Mouse (Mus musculus): Measurements from ENCODE around the gene Tomm20.
A peak's percentile ranks its signal among the peaks of the same experiment; 100 is the strongest.
"Not testable (repeated sequence)": the region's sequence is repeated elsewhere in the genome, so short reads cannot be mapped to it uniquely, and the experiment has no call there.

Tomm20 gene

DNA sequence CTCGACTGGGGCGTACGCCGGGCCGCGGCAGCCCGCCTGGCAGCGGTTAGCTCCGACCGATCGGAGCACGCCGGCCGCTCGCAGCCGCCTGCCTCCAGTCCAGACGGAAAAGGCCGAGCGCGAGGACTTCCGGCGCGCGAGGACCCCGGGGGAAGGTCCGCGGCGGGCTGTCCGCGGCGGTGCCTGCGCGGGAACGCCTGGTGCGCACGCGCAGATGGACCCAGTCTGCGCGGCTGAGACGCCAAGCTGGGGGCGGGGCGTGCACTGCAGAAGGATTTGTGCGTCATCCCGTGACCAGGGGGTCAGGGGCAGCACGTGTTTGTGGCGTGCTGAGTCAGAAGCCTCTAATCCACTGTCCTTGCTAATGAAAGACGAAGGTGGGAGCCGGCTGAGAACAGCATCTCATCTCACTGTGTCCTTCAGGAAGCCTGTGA lies at the start of gene Tomm20:
Gene Tomm20, minus strand, starts transcription at position 115 of the 434 bp plus-strand sequence.
- peak; percentile 88 to 95 for DNase-seq (ENCODE audit: low read depth in 1 of 2, low spot score in 2 of 2)

DNA sequence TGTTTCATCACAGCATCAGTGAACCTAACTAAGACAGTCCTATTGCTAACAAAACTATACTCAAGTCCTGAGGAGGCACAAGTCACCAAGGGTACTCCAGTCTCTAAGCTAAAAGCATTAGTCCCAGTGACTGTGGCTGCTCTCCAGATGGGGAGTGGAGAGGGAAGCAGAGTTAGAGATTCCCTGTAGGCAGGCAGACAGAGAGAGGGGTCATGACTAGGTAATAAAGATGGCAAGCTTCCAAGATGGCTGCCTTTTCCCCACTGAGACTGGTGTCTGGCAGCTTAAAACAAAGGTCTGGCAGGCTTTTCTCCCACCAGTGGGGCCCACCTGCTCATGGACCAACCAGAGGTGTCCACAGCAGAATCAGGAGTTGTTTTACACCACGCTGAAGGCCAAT lies 48.9 kb upstream of the Tomm20 start:
- no peak for DNase-seq (ENCODE audit: low read depth in 1 of 2, low spot score in 2 of 2)

- DNase-seq (ENCODE audit: low read depth in 1 of 2, low spot score in 2 of 2) = no peak
Measured at GRCm38 (mm10) chr8:126989363-126990153, 43.9 kb upstream of the Tomm20 start.

DNA sequence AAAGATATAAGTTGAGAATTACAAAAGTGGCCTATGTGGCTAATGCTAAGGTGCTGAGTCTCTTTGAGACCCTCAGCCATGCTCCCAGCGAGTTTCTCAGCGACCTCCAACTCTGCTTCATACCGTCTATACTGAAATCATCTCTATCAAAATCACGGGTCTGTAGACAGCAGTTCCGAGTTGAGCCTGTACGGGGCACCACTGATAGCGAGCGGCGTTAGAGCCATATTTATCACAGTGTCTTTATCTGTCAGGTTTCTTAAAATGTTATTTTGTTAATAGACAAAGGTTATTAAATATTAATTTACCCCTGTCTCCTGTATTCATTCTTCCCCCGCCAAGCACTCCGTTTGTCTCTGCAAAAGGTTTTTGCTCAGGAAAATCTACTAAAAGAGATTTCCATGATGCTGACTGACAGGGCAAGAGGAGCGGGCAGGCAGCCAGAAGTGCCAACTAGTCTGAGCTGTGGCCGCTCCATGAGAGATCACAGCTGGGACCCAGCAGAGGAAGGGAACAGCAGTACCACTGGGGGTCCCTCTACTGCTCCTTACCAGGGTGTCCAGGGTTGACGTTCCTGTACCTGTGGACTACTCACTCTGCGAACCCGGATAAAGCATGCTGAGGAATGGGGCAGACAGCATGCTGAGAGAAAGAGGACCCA lies 42.8 kb upstream of the Tomm20 start:
- no peak for DNase-seq (ENCODE audit: low read depth in 1 of 2, low spot score in 2 of 2)

- DNase-seq (ENCODE audit: low read depth in 1 of 2, low spot score in 2 of 2) = no peak
Measured at GRCm38 (mm10) chr8:126986495-126986894, 40.9 kb upstream of the Tomm20 start.

DNA sequence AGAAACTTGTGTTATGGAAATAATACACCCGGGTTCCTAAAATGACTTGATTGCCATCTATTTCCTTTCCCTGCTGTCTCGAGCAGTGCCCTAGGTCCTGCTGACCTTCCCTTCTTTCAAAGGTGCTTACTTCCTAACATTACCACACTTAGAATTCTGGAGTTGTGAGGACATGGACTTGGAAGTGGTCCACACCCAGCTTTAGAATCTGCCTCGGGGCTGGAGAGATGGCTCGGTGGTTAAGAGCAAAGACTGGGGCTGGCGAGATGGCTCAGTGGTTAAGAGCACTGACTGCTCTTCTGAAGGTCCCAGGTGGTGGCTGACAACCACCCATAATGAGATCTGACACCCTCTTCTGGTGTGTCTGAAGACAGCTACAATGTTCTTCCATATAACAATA lies 34.4 kb upstream of the Tomm20 start:
- DNase-seq (ENCODE audit: low read depth in 1 of 2, low spot score in 2 of 2) = no peak

GRCm38 (mm10) chr8:126979091-126979920 lies 33.7 kb upstream of the Tomm20 start:
- no peak for DNase-seq (ENCODE audit: low read depth in 1 of 2, low spot score in 2 of 2)

DNA sequence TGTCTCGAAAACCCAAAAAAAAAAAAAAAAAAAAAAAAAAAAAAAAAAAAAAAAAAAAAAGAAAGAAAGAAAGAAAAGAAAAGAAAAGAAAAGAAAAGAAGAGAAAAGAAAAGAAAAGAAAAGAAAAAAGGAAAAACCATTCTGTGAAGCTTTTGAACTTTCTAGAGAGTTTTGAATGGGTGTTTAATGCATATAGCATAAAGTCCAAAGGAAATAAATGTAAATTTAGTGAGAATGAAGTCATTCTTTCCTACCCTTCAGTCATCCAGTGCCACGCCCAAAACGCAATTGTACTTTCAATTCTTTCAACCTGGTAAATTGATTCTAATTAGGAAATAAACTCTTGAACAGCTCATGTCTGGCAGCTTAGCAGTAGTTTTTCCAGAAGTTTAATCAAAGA lies 32.9 kb upstream of the Tomm20 start:
- DNase-seq (ENCODE audit: low read depth in 1 of 2, low spot score in 2 of 2) = not testable (repeated sequence)

DNA sequence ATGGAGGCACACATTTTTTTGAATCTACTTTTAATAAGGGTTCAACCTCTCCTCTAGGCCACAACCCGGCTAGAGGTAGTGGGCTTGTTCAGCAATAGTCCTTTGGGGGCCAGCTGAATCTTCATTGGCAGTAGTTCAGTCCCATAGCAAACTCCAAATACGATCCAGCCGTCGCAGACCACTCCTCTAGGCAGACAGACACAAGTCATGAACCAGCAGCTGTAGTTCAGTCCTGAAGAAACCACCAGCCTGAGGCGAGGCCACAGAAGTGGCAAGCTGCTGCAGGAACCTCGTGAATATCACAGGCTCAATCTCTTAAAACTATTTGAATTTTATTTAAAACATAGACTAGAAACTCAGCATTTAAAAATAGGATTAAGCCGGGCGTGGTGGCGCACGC lies 32.4 kb upstream of the Tomm20 start:
- DNase-seq (ENCODE audit: low read depth in 1 of 2, low spot score in 2 of 2) = no peak

GRCm38 (mm10) chr8:126976608-126977348 lies 31.1 kb upstream of the Tomm20 start:
- DNase-seq (ENCODE audit: low read depth in 1 of 2, low spot score in 2 of 2) = no peak

DNA sequence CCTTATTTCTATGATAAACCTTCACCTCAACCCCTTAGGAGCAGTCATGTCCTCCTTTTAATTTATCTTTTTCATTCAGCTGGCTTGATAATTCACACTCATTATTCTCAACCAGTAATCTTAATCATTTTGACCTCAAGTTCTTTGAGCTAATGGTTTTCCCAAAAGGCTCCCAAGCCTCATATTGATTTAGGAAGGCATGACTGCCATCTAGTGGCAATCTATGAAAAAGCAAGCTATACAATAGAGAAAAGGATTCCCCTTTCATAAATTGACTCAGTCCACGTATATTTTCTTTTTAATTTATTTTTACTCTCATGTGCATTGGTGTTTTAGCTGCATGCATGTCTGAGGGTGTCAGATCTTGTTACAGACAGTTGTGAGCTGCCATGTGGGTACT lies 30.1 kb upstream of the Tomm20 start:
- no peak for DNase-seq (ENCODE audit: low read depth in 1 of 2, low spot score in 2 of 2)

DNA sequence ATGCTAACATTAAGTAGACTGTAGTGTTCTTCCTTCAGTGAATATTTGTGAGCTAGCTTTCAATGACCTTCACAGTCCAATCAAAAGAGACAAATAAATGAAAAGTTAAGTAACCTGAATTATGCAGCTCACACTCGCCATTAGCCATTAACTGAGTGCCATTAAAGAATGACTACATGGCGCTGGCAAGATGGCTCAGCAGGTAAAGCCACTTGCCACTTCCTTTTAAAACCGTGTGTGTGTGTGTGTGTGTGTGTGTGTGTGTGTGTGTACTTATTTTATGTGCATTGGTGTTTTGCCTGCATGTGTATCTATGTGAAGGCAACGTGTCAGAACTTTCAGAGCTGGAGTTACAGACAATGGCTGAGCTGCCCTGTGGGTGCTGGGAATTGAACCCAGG lies 28.9 kb upstream of the Tomm20 start:
- no peak for DNase-seq (ENCODE audit: low read depth in 1 of 2, low spot score in 2 of 2)

DNA sequence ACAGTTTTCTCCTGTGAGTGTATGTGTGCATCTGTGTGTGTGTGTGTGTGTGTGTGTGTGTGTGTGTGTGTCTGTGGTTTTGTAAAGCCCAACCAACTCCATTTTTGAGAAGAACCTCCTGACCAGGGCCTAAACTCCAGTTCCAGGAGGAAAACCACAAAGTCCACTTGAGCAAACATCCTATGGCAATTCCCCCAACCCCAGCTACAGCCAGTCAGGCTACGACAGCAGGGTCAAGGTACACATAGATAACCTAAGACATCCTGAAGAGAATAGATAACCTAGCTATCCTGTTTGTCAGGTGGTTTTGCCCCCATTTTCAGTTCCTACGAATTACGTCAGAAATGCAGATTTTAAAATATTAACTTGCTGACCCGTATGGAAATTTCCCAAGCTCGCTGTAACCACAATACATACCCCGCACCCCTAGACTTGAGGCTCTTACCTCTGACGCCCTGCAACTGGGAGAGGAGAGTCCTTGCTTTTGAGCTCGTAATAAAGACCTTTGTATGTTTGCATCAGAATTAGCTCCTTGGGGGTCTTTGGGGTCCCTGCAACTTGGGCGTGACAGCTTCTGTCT lies 28.1 kb upstream of the Tomm20 start:
- no peak for DNase-seq (ENCODE audit: low read depth in 1 of 2, low spot score in 2 of 2)

DNA sequence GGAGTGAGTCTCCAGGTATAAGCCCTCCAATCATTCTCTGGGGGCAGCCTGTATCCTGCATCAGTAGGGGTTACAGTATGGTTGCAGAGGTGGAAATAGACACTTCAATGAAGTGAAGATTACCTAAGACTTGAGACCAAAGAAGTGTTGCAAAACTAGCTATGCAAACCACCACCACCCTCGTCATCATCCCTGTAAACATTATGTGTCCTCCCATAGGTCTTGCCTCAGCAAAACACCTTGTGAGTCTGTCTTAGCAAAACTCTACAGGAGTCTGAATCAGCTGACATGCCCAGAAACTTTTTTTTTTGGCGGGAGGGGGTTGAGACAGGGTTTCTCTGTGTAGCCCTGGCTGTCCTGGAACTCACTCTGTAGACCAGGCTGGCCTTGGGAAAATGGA lies 27.0 kb upstream of the Tomm20 start:
- no peak for DNase-seq (ENCODE audit: low read depth in 1 of 2, low spot score in 2 of 2)

DNA sequence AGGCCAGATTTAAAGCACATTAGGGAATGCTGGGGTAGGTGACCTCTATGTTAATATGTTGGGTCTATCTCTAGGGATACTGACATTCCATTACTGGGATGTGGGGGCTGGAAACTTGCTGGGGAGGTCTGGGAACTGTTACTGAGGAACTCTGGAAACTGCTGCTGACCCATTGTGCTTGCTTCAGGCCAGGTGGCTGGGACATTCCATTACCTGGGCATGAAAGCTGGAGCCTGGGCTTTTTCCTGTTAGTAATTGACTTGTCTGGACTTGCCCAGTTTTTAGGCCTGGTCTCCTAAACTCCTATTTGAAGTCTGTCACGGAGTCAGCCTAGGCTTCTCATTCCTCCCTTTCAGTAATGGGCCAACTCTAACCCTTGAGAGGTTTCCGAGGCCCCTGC lies 26.5 kb upstream of the Tomm20 start:
- no peak for DNase-seq (ENCODE audit: low read depth in 1 of 2, low spot score in 2 of 2)

GRCm38 (mm10) chr8:126971314-126971664 lies 25.6 kb upstream of the Tomm20 start:
- DNase-seq (ENCODE audit: low read depth in 1 of 2, low spot score in 2 of 2) = no peak

DNA sequence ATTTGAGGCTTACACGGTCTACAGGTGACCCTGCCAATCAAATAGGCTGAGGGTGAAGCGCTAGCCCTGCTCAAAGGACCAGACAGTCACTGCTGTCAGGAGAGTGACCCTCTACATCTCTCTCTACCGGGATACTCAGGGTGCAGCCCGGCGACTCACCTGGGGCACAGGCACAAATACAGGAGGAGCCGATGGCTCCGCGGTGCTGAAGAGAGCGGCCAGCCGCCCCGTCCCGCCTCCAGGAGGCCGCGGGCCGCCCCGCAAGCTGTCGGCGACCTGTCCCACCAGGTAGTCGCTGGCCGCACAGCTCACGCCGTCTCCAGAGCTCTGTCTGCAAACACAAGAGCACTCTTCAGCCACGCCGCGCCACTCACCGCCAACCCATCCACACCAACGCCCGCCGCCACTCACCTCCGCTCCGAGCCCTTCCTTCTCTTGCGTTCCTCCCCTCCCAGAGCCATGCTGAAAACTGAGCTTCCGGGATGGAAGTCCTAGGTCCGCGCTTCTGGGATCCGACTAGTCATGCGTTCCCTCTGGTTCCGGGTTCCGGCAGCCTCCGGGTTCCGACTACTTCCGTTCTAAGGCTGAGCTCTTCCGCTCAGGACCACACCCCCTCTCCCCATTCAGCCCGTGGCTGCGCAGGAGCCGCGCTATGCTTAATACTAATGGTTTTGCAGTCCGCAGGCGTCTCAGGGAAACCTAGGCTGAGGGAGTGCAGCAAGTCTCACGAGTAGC lies 25.1 kb upstream of the Tomm20 start, which contains the start of gene Rbm34:
Gene Rbm34, minus strand, starts transcription at position 493 of the 735 bp plus-strand sequence.
- DNase-seq (ENCODE audit: low read depth in 1 of 2, low spot score in 2 of 2) = peak; percentile 83 to 88

DNA sequence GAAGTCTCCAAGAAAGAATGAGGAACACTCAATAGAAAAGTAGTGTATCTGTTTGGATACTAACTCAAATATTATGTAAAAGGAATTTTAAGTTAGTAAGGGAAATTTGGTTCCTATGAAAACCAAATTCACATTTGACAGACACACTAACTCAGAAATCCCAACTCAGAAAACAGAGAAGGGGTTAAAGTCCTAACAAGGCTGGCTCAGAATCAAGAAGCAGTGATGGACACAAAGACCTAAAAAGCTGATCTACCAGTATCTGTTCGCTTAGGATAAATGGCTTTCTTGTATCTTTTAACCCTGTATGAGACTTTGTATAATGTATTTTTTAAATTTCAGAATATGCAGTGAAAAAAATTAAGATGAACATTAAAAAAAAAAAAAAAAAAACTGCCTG lies 23.9 kb upstream of the Tomm20 start:
- DNase-seq (ENCODE audit: low read depth in 1 of 2, low spot score in 2 of 2) = no peak

DNA sequence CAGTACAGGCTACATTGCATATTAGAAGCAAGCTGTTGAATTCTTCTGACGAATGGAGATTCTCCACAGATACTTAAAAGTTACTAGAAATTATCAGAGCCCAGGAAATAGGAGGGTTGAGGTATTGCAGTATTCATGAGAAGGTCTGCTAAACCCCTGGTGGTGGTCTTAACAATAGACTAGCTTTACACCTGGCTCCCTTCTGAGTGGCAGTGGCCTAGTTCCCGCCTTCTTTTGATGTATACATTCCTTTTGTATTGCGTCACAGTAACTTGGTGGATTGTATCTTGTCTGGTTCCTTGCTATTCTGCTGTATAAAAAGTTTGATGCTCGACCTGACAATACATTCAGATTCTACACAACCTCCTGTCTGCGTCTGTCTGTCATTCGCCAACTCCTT lies 22.5 kb upstream of the Tomm20 start:
- no peak for DNase-seq (ENCODE audit: low read depth in 1 of 2, low spot score in 2 of 2)

GRCm38 (mm10) chr8:126965246-126965645 lies 19.6 kb upstream of the Tomm20 start:
- DNase-seq (ENCODE audit: low read depth in 1 of 2, low spot score in 2 of 2) = no peak

All from monocyte, adult 2 months (primary cell).